Mouse (Mus musculus) embryonic facial prominence, embryonic 13.5 days (tissue): ENCODE results near the gene Ap3d1. TPM values are rescaled to one million over a fixed set of nuclear protein-coding genes. Genes with fewer than 3 reads are reported as not detected.

Source experiments
- ATAC-seq: fragments of 200-750 bp; cut with Nextera tagmentation; 2 replicates; pipeline ENCODE4 v1.8.0; 2017; ENCODE audit warnings: low read depth; ENCODE audit not compliant: insufficient number of reproducible peaks, insufficient read depth, low FRiP score, low TSS enrichment
- H3K27ac ChIP-seq: fragments of 300-500 bp; sonication (generic); 2 replicates; pipeline ENCODE4 v1.5.1; 2015; ENCODE audit warnings: moderate library complexity, mild to moderate bottlenecking, inconsistent platforms
- H3K27me3 ChIP-seq: fragments of 300-500 bp; sonication (generic); 2 replicates; pipeline ENCODE4 v1.6.1; 2015; ENCODE audit warnings: mild to moderate bottlenecking, inconsistent platforms
- H3K36me3 ChIP-seq: fragments of 300-500 bp; sonication (generic); 2 replicates; pipeline ENCODE4 v1.6.1; 2015; ENCODE audit warnings: mild to moderate bottlenecking, inconsistent platforms
- H3K4me1 ChIP-seq: fragments of 300-500 bp; sonication (generic); 2 replicates; pipeline ENCODE4 v1.6.1; 2015; ENCODE audit warnings: inconsistent platforms
- H3K4me2 ChIP-seq: fragments of 300-500 bp; sonication (generic); 2 replicates; pipeline ENCODE4 v1.6.1; 2015; ENCODE audit warnings: moderate library complexity, mild to moderate bottlenecking, inconsistent platforms
- H3K4me3 ChIP-seq: fragments of 300-500 bp; sonication (generic); 2 replicates; pipeline ENCODE4 v1.5.1; 2015; ENCODE audit warnings: mild to moderate bottlenecking, inconsistent platforms
- H3K9ac ChIP-seq: fragments of 300-500 bp; sonication (generic); 2 replicates; pipeline ENCODE4 v1.6.1; 2015; ENCODE audit warnings: mild to moderate bottlenecking, inconsistent platforms
- H3K9me3 ChIP-seq: fragments of 300-500 bp; sonication (generic); 2 replicates; pipeline ENCODE4 v1.6.1; 2016; ENCODE audit warnings: inconsistent platforms
- WGBS: fragments of 180-500 bp; shearing (Covaris S2); methylation state at CpG from one replicate; pipeline ENCODE4 v1.1.7; 2015; ENCODE audit warnings: mixed read lengths; 5-methylcytosine and 5-hydroxymethylcytosine counted together
- polyA plus RNA-seq: library from polyadenylated mRNA; unstranded; fragments of >200 nt; fragmentation: Nextera tagmentation; extraction: Ambion mirVana; gene quantifications from 2 replicates; pipeline ENCODE4 v1.2.1, GENCODE M21; 2015

Ap3d1 gene
- polyA plus RNA-seq, 1 experiment from 2014 or later: 73.5 TPM

- H3K27ac ChIP-seq: peak overlapping the region; percentile 85
- H3K9me3 ChIP-seq: no peaks in the 10 kb centered on the region
- H3K4me1 ChIP-seq: peaks cover 34% of the 10 kb centered on the region
- H3K4me2 ChIP-seq: peak overlapping the region; percentile 79
- peaks cover 43% of the 10 kb centered on the region for H3K36me3 ChIP-seq
- 1% methylated on average over 47 of the region's 47 CpGs for WGBS
- peak; percentile 90 for ATAC-seq
- peak overlapping the region; percentile 76 for H3K4me3 ChIP-seq
- no peaks in the 10 kb centered on the region for H3K27me3 ChIP-seq
- H3K9ac ChIP-seq: peak overlapping the region; percentile 74
Measured at GRCm38 (mm10) chr10:80702536-80703390, 39.3 kb downstream of the Ap3d1 start.

DNA sequence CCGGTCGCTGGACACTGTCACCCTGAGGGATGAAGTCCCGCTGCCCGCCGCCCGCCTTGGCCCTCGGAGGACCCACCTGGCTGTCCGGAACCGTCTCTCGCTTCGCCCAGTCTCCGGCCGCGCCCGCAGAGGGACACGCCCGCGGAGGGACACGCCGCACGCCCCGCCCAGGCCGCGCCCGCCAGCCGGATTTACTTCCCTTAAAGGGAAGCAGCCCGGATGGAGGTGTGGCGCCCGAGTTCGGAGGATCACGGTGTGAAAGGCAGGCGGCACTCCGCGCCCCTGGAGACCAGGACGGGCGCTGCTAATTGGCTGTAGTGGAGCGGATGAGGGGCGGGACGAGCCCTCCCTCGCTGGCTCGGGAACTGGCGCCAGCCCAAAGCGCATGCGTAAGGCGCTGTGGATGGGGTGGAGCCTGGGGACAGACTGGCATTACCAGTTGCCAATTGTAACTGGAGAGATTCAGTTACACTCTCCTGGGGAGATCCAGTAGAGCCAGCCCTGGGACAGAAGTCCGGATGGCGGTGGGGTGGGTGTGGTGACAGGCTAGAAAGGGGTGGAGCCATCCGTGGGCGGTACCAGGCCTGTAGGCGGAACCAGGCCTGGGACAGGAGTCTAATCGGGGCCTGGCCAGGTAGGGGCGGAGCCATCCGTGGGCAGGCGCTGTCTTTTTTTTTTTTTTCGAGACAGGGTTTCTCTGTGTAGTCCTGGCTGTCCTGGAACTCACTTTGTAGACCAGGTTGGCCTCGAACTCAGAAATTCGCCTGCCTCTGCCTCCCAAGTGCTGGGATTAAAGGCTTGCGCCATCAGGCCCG, 40.1 kb downstream of the Ap3d1 start, which contains the start of the genes Mob3a and Izumo4:
Gene Mob3a (minus strand): TSS at position 257 of the 815 bp plus-strand sequence.
Gene Izumo4 (plus strand): TSS at position 464 of the 815 bp plus-strand sequence.
- WGBS: under 1% methylated on average over 59 of the region's 59 CpGs
- Histone ChIP-seq H3K27me3 (no peaks in the 10 kb centered on the region), H3K27ac (peak within 1 kb of the TSS; percentile 85), H3K36me3 (peaks cover 35% of the 10 kb centered on the region), H3K4me1 (peaks cover 39% of the 10 kb centered on the region), H3K9me3 (no peaks in the 10 kb centered on the region), H3K4me2 (peak within 1 kb of the TSS; percentile 79), H3K4me3 (peak within 1 kb of the TSS; percentile 76), H3K9ac (peak within 1 kb of the TSS; percentile 80)
- peak; percentile 95 for ATAC-seq

- Histone ChIP-seq H3K36me3 (peaks cover 23% of the 10 kb centered on the region), H3K4me3 (peak overlapping the region; percentile 76), H3K27ac (no peak overlapping the region), H3K4me2 (peak overlapping the region; percentile 79), H3K27me3 (no peaks in the 10 kb centered on the region), H3K4me1 (peaks cover 49% of the 10 kb centered on the region), H3K9ac (peak overlapping the region; percentile 80; the same call in 1 of the 2 replicates), H3K9me3 (no peaks in the 10 kb centered on the region)
- no peak for ATAC-seq
- WGBS: 43% methylated on average over 4 of the region's 4 CpGs
Measured at GRCm38 (mm10) chr10:80700732-80701131, 41.3 kb downstream of the Ap3d1 start.

- peaks cover 53% of the 10 kb centered on the region for H3K4me1 ChIP-seq
- peak overlapping the region; percentile 79 for H3K4me2 ChIP-seq
- H3K9ac ChIP-seq: peak overlapping the region; percentile 80
- ATAC-seq: no peak
- WGBS: 81% methylated on average over 7 of the region's 7 CpGs
- no peak overlapping the region for H3K4me3 ChIP-seq
- H3K36me3 ChIP-seq: peaks cover 18% of the 10 kb centered on the region; the same call in 1 of the 2 replicates
- no peaks in the 10 kb centered on the region for H3K27me3 ChIP-seq
- no peaks in the 10 kb centered on the region for H3K9me3 ChIP-seq
- H3K27ac ChIP-seq: no peak overlapping the region
Measured at GRCm38 (mm10) chr10:80700038-80700504, 42.0 kb downstream of the Ap3d1 start.

DNA sequence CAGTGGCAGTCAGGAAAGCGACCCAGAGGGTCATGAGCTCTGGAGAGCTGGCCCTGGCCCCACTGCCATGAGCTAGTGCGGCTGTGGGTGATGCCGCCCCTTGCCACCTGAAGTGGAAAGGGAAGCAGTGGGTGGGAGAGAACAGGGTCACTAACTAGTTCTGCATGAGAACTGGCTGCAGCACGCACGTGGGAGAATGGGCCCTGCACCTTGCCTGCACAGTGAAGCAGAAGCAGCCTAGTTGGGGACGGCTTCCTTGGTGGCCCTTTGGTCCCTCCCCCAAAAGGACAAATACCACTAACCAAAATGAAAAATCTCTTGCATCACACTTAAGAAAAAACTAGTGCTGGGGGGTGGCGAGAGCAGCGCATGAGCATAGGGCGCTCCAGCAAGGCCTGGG, 43.5 kb downstream of the Ap3d1 start:
- no peak overlapping the region for H3K4me3 ChIP-seq
- no peak for ATAC-seq
- peaks cover 50% of the 10 kb centered on the region for H3K4me1 ChIP-seq
- H3K9ac ChIP-seq: no peak overlapping the region
- no peaks in the 10 kb centered on the region for H3K9me3 ChIP-seq
- 94% methylated on average over 9 of the region's 9 CpGs for WGBS
- no peak overlapping the region for H3K27ac ChIP-seq
- H3K27me3 ChIP-seq: no peaks in the 10 kb centered on the region
- peaks cover 23% of the 10 kb centered on the region for H3K36me3 ChIP-seq
- no peak overlapping the region for H3K4me2 ChIP-seq

DNA sequence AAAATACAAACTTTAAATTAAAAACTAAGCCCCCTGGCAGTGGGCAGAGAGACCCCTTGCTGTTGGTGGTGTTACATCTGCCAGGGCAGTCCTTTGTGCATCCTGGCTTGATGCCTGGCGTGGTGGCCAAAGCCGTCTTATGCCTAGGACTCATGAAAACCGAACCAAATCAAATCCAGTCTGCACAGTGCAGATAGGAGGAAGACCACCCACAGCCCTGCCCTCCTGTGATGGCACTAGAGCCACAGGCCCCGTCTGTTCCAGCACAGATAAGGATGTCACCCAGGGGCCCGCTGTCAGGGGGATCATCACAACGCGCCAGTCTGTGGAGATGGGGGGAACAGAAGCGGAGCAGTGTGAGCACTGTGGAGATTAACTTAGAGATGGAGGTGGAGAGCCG, 44.3 kb downstream of the Ap3d1 start:
- Histone ChIP-seq H3K27me3 (no peaks in the 10 kb centered on the region), H3K36me3 (peaks cover 29% of the 10 kb centered on the region), H3K4me3 (no peak overlapping the region), H3K4me2 (no peak overlapping the region), H3K9ac (peak overlapping the region; percentile 16; the same call in 1 of the 2 replicates), H3K9me3 (no peaks in the 10 kb centered on the region), H3K27ac (no peak overlapping the region), H3K4me1 (peaks cover 42% of the 10 kb centered on the region)
- WGBS: 82% methylated on average over 9 of the region's 9 CpGs
- ATAC-seq: no peak

DNA sequence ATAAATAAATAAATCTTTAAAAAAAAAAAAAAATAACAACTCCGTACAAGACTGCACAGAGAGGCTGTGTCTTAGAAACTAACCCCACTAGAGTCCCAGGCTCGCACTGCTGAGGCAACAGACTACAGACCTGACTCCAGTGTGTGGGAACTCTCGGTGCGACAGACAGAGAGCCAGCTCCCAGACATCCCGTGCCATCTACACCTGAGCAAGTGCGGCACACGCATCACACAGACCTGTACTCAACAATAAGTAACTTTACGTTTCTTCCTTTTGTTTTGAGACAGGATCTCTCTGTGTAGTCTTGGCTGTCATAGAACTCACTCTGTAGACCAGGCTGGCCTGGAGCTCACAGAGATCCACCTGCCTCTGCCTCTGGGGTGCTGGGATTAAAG, 44.7 kb downstream of the Ap3d1 start:
- no peak for ATAC-seq
- 91% methylated on average over 8 of the region's 8 CpGs for WGBS

DNA sequence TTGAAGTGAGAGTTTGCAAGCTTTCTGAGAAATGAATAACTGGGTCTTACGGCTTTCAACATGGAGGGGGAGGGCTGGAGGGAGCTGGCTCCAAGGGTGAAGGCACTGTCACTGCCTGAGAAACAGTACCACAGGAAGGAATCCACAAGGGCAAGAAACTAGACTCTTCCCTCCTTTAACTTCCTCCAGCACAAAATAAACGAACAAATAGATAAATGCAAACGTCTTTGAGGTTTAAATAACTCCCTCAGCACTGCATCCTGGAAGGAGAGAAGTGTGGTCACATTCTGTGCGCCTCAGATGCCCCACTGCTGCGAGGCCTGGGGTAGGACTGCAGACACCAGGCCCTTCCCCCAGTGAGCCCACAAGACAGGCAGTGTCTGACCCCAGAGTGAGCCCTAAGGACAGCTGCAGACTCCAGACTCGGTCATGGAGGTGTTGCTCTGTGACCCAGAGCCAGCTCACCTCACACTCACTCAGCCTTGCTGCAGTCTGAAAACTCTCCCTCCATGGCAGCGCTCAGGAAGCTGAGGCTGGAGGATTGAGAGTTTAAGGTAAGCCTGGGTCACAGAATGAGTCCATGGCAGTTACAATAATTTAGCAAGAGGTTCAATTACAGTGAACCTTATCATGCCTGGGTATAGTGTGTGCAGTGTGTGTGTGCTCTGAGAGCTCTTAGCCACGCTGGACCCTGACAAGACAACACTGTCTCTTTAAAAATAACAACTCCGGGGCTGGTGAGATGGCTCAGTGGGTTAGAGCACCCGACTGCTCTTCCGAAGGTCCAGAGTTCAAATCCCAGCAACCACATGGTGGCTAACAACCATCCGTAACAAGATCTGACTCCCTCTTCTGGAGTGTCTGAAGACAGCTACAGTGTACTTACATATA, 45.3 kb downstream of the Ap3d1 start:
- Histone ChIP-seq H3K27ac (peak overlapping the region; percentile 69; the same call in 1 of the 2 replicates), H3K4me1 (peaks cover 41% of the 10 kb centered on the region), H3K4me3 (no peak overlapping the region), H3K36me3 (peaks cover 30% of the 10 kb centered on the region), H3K27me3 (no peaks in the 10 kb centered on the region), H3K4me2 (no peak overlapping the region), H3K9ac (peak overlapping the region; percentile 40; the same call in 1 of the 2 replicates), H3K9me3 (no peaks in the 10 kb centered on the region)
- ATAC-seq: no peak
- WGBS: 66% methylated on average over 12 of the region's 12 CpGs

More for the DNA sequence above, 44.7 kb downstream of the Ap3d1 start:
- Histone ChIP-seq H3K36me3 (peaks cover 29% of the 10 kb centered on the region), H3K4me1 (peaks cover 41% of the 10 kb centered on the region), H3K4me2 (no peak overlapping the region), H3K9ac (no peak overlapping the region), H3K4me3 (no peak overlapping the region), H3K27ac (no peak overlapping the region), H3K27me3 (no peaks in the 10 kb centered on the region), H3K9me3 (no peaks in the 10 kb centered on the region)

- Histone ChIP-seq H3K4me3 (no peak overlapping the region), H3K4me2 (0 out of 2 replicates have a peak overlapping the region, but pooled peaks have one; percentile 9), H3K9ac (peak overlapping the region; percentile 40; the same call in 1 of the 2 replicates), H3K36me3 (peaks cover 38% of the 10 kb centered on the region), H3K27me3 (no peaks in the 10 kb centered on the region), H3K9me3 (no peaks in the 10 kb centered on the region), H3K4me1 (peaks cover 36% of the 10 kb centered on the region), H3K27ac (peak overlapping the region; percentile 69; the same call in 1 of the 2 replicates)
- ATAC-seq: no peak
- 70% methylated on average over 10 of the region's 10 CpGs for WGBS
Measured at GRCm38 (mm10) chr10:80695801-80696501, 46.1 kb downstream of the Ap3d1 start.

DNA sequence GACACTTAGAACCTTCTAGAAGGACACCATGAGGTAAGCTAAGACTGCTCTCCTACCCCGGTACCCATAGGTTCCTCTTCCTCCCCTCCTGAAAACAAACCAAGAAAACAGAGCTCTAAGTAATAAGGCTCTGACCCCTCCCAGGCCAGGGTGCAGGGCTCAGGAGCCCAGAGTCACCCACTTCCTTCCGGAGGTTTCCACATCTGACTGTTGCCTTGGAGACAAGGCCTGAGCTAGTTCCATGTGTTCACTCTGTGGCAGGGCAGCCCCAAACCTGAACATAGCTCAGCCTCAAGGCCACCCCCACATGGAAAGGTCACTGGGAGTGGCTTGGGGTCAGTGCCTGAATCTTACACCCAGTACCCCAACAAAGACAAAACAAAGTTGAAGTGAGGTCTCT, 46.9 kb downstream of the Ap3d1 start:
- no peak for ATAC-seq
- 85% methylated on average over 2 of the region's 2 CpGs for WGBS
- Histone ChIP-seq H3K4me1 (peaks cover 28% of the 10 kb centered on the region), H3K4me3 (no peak overlapping the region), H3K27ac (no peak overlapping the region), H3K27me3 (no peaks in the 10 kb centered on the region), H3K9me3 (no peaks in the 10 kb centered on the region), H3K36me3 (peaks cover 46% of the 10 kb centered on the region), H3K9ac (no peak overlapping the region; the same call in 1 of the 2 replicates), H3K4me2 (no peak overlapping the region)
